Mouse (Mus musculus) ES-Bruce4 (cell line): Measurements from ENCODE around the gene Serping1.

ENCODE experiments used
- CTCF ChIP-seq: IDR thresholded peaks from one replicate; pipeline ENCODE4 v1.8.1; 2011; ENCODE audit warnings: low read depth, low read length
- EP300 ChIP-seq: IDR thresholded peaks from 2 replicates; pipeline ENCODE4 v1.6.1; 2011; ENCODE audit warnings: low read depth, low read length; ENCODE audit not compliant: insufficient read depth

GRCm38 (mm10) chr2:84762818-84763217, 12.4 kb downstream of the Serping1 start:
- TF ChIP-seq CTCF (no peak), EP300 (no peak)
